Mouse (Mus musculus) heart, postnatal 36 days (tissue): ENCODE data around the gene Lrr1. TPM values are rescaled to one million over a fixed set of nuclear protein-coding genes. Genes with fewer than 3 reads are reported as not detected.
A peak's percentile ranks its signal among the peaks of the same experiment; 100 is the strongest.

Experiments used
- DNase-seq, 2 experiments: peaks; one replicate each; pipeline ENCODE4 v3.0.0; 2021 to 2022
- intact Hi-C: fragments of 180-260 bp; cut with DNase I; formaldehyde crosslinking; loops from one replicate; pipeline ENCODE4 v1.15.1; 2025
- total RNA-seq, 2 experiments: library from RNA; stranded (reverse); gene quantifications; 2 replicates each; pipeline ENCODE4 v1.2.3; 2021

The Lrr1 gene
- total RNA-seq, 2 experiments from 2014 or later, result not detected

DNA sequence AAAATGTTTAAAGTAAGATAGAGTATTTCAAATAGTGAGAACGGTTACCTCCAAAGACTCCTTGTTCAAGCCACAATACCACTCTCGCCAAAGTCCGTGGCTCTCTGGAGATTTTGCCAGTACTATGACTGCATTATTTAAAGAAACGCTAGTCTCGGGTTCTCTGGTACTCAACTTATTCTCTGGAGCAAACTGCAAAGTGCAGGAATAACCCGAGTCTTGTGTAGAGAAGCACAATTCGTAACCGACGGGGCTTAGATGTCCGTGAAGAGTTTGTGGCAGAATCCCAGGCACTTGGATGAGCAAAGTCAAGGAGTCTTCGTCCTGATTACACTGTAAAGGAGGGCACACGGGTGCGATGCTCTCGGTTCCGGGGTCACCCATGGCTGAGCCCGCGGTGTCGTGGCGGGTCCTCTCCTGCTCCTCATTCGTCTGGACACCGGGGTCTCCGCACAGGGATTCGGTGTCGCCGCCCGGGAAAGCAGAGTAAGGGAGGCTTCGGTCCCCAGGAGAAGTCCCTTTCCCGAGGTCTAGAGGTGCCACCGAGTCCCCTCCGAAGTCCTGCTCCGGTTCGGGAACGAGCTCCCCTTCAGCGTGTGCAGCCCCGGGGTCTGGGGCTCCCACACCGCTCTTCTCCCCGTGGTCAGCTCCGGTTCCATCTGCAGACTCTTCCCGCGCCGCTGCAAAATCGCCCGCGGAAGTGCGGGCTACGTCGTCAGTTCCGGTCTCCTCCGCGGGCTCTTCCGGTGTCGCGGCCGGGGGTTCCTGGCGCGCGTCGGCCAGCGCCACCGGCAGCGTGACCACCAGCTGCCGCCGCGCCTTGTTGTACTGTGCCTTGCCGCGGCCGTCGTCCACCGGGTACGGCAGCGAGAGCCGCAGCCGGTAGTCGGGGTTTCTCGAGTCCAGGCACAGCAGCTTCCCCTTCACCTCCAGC, 28.1 kb downstream of the Lrr1 start, which contains the start of gene Gm49383:
Gene Gm49383, minus strand, starts transcription at position 661 of the 934 bp plus-strand sequence.
- DNase-seq, result peak; percentile 73 to 78

GRCm38 (mm10) chr12:69197378-69198163, 29.0 kb downstream of the Lrr1 start:
- intact Hi-C loops, result loop anchor here (1.0 to 5.0 kb wide), 4 partner anchors 13 to 485 kb away; partner anchors contain the start of genes Klhdc1, Klhdc2, Mgat2 and Rpl36al
- peak; percentile 66 to 75 for DNase-seq

More for the DNA sequence above, 28.1 kb downstream of the Lrr1 start, which contains the start of gene Gm49383:
- intact Hi-C loops, result loop anchor here (1.0 to 5.0 kb wide), 3 partner anchors 12 to 486 kb away; partner anchors contain the start of genes Klhdc2, Mgat2, Rpl36al and Sos2

GRCm38 (mm10) chr12:69198164-69198535, 29.5 kb downstream of the Lrr1 start, which contains the start of gene Dnaaf2:
Gene Dnaaf2 (minus strand): TSS chr12:69198429.
- peak in 1 of 2 experiments; percentile 63 for DNase-seq
- intact Hi-C loops, result loop anchor here (2.0 to 5.0 kb wide), 3 partner anchors 43 to 484 kb away; partner anchors contain the start of genes Klhdc1, Klhdc2 and Sos2

GRCm38 (mm10) chr12:69198985-69199384, 30.4 kb downstream of the Lrr1 start:
- DNase-seq, result no peak
- intact Hi-C loops, result loop anchor here (2.0 to 5.0 kb wide), 3 partner anchors 42 to 483 kb away; partner anchors contain the start of genes Klhdc1, Klhdc2 and Sos2

GRCm38 (mm10) chr12:69204052-69204833, 35.6 kb downstream of the Lrr1 start, which contains the start of gene Gm49384:
Gene Gm49384 (minus strand): TSS chr12:69204267.
- DNase-seq, result no peak
- intact Hi-C loops, result loop anchor here (10.0 kb wide), 1 partner anchor 381 kb away; the partner anchor contains the start of gene Vcpkmt

DNA sequence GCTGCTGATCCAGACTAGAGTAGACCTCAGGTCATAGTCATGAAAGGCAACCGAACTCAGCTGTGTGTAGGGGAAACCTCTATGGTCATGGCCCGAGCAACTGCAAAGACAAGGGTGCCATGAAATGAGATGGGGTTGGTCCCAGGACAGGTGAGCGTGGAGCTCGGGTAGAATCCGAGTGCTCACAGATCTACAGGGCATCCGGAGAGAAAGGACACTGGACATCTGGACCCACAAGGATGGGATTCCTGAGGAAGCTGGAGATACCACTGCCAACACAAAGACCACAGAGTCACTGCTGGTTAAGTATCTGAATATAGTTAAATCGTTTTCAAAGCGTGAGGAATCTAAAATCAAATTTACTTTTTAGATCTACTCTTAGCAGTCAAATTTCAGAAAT, 38.8 kb downstream of the Lrr1 start:
- no peak for DNase-seq
- intact Hi-C loops, result loop anchor here (10.0 kb wide), 1 partner anchor 377 kb away; the partner anchor contains the start of gene Vcpkmt

- intact Hi-C loops, result loop anchor here (10.0 kb wide), 1 partner anchor 377 kb away; the partner anchor contains the start of gene Vcpkmt
- DNase-seq, result no peak
These were observed 39.3 kb downstream of the Lrr1 start for GRCm38 (mm10) chr12:69207926-69208325.

GRCm38 (mm10) chr12:69208520-69208919, 39.9 kb downstream of the Lrr1 start:
- no peak for DNase-seq
- intact Hi-C loops, result loop anchor here (10.0 kb wide), 1 partner anchor 376 kb away; the partner anchor contains the start of gene Vcpkmt

GRCm38 (mm10) chr12:69210056-69210979, 41.7 kb downstream of the Lrr1 start:
- intact Hi-C loops, result no loop called here

DNA sequence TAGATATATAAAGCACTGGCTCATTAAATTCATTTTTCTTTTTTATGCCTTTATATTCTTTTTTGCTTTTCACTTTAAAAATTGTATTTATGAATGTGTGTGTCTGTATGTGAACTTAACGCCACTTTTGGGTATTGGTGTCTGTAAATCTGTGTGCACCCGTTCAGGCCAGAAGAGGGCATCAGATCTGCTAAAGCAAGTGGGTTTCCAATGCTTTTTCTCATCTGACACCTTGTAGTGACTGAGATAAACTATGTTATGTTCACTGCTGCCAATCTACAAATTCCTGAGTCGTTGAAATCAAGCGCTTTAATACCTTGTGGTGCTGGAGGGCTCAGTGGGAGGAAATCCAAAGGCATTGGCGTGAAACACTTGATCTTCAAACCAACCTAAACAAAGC, 42.4 kb downstream of the Lrr1 start:
- DNase-seq, result no peak
- intact Hi-C loops, result no loop called here

More at GRCm38 (mm10) chr12:69210056-69210979, 41.7 kb downstream of the Lrr1 start:
- DNase-seq, result no peak

- no peak for DNase-seq
- intact Hi-C loops, result no loop called here
These were observed 44.7 kb downstream of the Lrr1 start for GRCm38 (mm10) chr12:69213186-69213777.

GRCm38 (mm10) chr12:69214393-69214792, 45.8 kb downstream of the Lrr1 start:
- no peak for DNase-seq
- intact Hi-C loops, result no loop called here

GRCm38 (mm10) chr12:69215000-69215785, 46.6 kb downstream of the Lrr1 start:
- DNase-seq, result peak; percentile 63 to 73
- intact Hi-C loops, result no loop called here

- intact Hi-C loops, result no loop called here
- DNase-seq, result no peak
These were observed 48.0 kb downstream of the Lrr1 start for GRCm38 (mm10) chr12:69216587-69216986.

GRCm38 (mm10) chr12:69220613-69221277, 52.1 kb downstream of the Lrr1 start:
- intact Hi-C loops, result no loop called here
- DNase-seq, result no peak

DNA sequence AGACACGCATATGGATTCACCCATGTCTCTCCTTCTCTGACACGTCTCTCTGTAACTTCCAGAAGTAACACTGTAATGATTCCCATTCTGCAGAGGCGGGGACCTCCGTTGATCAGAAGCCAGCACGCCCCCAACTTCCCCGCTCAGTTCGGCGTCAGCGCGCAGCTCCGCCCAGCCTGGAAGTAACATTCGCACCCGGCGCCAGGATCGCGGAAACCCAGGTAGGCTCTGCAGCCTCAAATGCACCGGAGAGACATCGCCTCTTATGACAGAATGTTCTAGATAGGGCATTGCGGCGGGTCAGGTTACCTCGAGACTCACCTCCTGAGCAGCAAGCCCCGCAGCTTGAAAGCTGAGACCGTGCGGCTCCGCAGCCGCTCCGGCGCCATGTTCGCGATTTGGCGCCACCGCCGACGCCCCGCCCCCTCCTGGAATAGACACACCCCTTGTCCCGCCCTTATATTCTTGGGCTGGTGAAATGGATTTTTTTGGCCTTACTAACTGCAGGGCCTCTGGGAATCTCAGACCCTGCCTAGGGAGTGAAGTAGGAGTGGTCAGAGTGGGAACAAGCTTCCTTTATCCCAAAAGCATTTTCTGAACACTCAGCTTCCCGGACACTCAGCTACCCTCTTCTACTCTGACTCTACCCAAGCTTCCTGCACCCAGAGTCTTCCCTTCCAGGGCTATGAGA, 59.3 kb downstream of the Lrr1 start, which contains the start of gene Pole2:
Gene Pole2, minus strand, starts transcription at position 420 of the 691 bp plus-strand sequence.
- intact Hi-C loops, result loop anchor here (5.0 kb wide), 1 partner anchor 69 kb away; the partner anchor contains the start of gene Klhdc2
- peak; percentile 93 to 94 for DNase-seq
